Mouse (Mus musculus) kidney, embryonic 15.5 days (tissue): ENCODE data around the gene Cep41. TPM values are rescaled to one million over a fixed set of nuclear protein-coding genes. Genes with fewer than 3 reads are reported as not detected.

Source experiments
- ATAC-seq: fragments of 200-750 bp; cut with Nextera tagmentation; replicated peaks from 2 replicates; pipeline ENCODE4 v1.8.0; 2017; ENCODE audit warnings: moderate TSS enrichment; ENCODE audit not compliant: low FRiP score
- H3K27ac ChIP-seq: fragments of 300-500 bp; sonication (generic); 2 replicates; pipeline ENCODE4 v1.5.1; 2015; ENCODE audit warnings: mild to moderate bottlenecking, inconsistent platforms
- H3K27me3 ChIP-seq: fragments of 300-500 bp; sonication (generic); 2 replicates; pipeline ENCODE4 v1.6.1; 2015; ENCODE audit warnings: inconsistent platforms
- H3K36me3 ChIP-seq: fragments of 300-500 bp; sonication (generic); 2 replicates; pipeline ENCODE4 v1.6.1; 2015; ENCODE audit warnings: inconsistent platforms
- H3K4me1 ChIP-seq: fragments of 300-500 bp; sonication (generic); 2 replicates; pipeline ENCODE4 v1.6.1; 2015; ENCODE audit warnings: inconsistent platforms
- H3K4me2 ChIP-seq: fragments of 300-500 bp; sonication (generic); 2 replicates; pipeline ENCODE4 v1.6.1; 2015; ENCODE audit warnings: moderate library complexity, mild to moderate bottlenecking, inconsistent platforms
- H3K4me3 ChIP-seq: fragments of 300-500 bp; sonication (generic); replicated peaks from 2 replicates; pipeline ENCODE4 v1.5.1; 2015; ENCODE audit warnings: mild to moderate bottlenecking, inconsistent platforms
- H3K9ac ChIP-seq: fragments of 300-500 bp; sonication (generic); 2 replicates; pipeline ENCODE4 v1.6.1; 2015; ENCODE audit warnings: mild to moderate bottlenecking, inconsistent platforms
- H3K9me3 ChIP-seq: fragments of 300-500 bp; sonication (generic); replicated peaks from 2 replicates; pipeline ENCODE4 v1.6.1; 2016; ENCODE audit warnings: inconsistent platforms
- WGBS: fragments of 180-500 bp; shearing (Covaris S2); methylation state at CpG from one replicate; pipeline ENCODE4 v1.1.7; 2015; ENCODE audit warnings: mixed read lengths; 5-methylcytosine and 5-hydroxymethylcytosine counted together
- polyA plus RNA-seq: library from polyadenylated mRNA; unstranded; fragments of >200 nt; fragmentation: Nextera tagmentation; extraction: Ambion mirVana; gene quantifications from 2 replicates; pipeline ENCODE4 v1.2.1, GENCODE M21; 2015

Gene Cep41
- polyA plus RNA-seq = 23.5 and 24.9 TPM in 2 replicates

DNA sequence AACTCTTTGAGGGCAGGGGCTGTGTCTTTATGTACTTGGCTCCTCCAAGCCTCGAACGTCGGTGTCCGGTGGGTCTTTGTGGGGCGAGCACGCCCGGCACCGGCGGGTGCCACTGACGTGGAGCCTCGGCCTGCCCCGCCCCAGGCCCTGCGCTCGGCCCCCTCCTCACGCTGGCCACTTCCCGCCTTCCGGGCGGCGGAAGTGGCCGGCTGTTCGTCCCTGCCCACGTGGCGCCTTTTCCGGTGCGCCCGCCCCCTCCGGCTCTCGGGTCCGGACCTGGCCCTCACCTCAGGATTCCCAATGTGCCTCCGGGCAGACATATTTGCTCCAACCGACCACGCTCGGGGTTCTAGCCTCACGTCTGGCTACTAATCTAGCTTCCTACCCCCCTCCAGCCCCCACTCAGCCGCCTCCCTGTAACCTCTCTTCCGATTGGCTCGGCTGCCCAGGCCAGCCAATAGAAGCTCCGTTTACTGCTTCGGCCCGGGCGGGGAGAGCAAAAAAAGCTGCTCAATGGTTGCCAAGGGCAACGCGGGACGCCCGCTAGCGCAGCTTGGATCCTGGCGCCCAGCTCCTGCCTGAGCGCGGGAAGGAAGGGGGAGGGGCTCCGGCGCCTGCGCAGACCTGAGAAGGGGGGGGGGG, at the start of gene Cep41:
TSS of gene Cep41 (minus strand) at position 400 of the 642 bp plus-strand sequence.
- Histone ChIP-seq H3K4me3 (peak within 1 kb of the TSS; percentile 61), H3K36me3 (no peaks in the 10 kb centered on the region), H3K9me3 (no peaks in the 10 kb centered on the region), H3K27me3 (no peaks in the 10 kb centered on the region), H3K4me2 (peak within 1 kb of the TSS; percentile 66), H3K4me1 (peaks cover 17% of the 10 kb centered on the region), H3K9ac (peak within 1 kb of the TSS; percentile 60), H3K27ac (peak within 1 kb of the TSS; percentile 96)
- WGBS = under 1% methylated on average over 52 of the region's 52 CpGs
- peak; percentile 98 for ATAC-seq

DNA sequence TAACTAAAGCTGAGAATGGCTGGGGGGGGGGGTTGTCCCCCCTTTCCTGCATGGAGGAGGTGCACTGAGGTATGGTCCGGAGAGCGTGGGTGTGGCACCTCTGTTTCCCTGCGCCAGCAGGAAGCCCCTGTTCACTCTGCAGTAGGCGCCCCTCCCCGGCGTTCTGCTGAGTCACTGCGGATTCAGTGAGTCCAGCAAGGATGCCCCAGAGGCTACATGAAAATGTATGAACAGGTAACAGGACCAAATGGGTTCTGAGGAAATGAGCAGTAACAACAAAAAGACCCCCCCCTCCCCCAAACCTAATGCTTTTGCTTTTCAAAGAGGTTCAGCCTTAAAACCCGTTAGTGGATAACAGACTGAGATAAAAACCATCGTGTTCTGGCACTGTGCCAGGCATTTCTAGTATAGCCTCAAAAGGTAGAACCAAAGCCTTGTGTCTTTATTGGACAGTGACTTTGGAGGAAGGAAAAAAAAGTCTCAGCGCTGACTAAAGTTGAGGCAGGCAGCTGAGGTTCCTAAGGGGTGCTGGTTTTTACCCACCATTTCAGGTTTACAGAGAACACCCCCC, 45.7 kb upstream of the Cep41 start:
- 52% methylated on average over 10 of the region's 10 CpGs for WGBS
- Histone ChIP-seq H3K9ac (peak overlapping the region; percentile 72), H3K36me3 (peaks cover 51% of the 10 kb centered on the region), H3K27me3 (no peaks in the 10 kb centered on the region), H3K4me3 (peak overlapping the region; percentile 61), H3K4me2 (peak overlapping the region; percentile 64), H3K4me1 (peaks cover 6% of the 10 kb centered on the region; the same call in 1 of the 2 replicates), H3K27ac (peak overlapping the region; percentile 84), H3K9me3 (peaks cover 41% of the 10 kb centered on the region)
- no peak for ATAC-seq

DNA sequence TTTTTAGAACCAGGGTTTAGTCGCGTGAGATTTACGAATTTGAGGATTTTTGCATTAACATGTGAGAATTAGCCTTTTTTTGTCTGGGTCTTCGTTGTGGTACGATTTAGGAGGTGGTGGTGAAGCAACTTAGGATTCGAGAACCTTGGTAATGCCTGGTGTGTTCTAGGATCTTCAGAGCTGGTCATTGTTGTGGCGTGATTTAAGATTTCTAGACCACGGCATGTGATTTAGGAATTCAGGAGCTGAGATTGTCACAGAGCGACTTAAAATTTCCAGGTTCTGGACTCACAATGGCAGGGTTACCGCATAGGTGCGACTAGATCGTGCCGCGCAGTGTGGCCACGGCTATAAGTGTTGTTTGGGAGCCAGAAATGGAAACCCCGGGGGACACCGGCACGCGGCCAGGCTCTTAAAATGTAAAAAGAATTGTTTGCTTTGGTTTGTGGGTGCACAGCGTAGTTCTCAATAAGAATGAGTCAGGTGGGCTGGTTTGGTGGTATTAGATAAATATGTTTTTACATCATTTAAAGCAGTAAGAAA, 45.0 kb upstream of the Cep41 start:
- no peak for ATAC-seq

DNA sequence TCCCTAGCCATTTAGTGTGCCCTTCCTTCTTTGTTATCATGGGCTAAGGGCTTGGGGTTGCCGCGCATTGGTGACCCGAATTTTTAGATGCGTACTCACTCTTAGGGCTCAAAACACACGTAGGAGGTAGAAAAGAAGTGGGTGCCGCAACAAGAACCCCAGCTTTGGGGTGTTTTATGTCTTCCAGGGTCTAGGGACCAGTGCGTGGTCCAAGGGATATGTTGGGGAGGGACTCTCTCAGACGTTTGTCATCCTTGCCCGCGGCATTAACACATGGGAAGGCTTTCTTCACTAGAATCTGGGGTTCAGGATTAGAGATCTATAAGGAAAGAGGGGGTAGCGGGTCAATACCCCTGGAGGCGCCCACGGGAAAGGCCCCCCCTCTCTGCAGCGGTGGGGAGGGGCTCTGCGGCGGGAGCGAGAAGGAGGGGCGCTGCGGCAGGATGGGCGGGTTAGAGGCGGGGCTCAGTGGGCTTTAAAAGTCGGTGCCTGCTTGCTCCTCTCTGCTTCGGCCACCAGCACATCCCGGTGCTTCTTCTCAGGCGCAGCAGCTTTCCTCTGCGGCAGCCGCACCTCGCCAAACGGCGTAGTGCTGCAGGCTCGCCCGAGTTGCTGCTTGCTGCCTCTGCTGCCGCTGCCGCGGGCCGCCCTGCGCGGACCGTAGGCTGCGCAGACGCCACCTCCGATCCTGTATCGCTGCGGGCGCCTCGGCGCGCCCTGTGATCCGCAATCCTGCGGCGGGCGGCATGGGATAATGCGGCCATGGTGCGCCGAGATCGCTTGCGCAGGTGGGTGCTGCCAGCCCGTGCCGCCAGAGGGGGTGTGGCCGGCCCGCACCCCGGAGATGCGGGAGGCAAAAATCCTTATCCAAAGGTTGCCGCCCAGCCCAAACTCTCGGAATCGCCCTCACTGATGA, 44.3 kb upstream of the Cep41 start:
- Histone ChIP-seq H3K27me3 (no peaks in the 10 kb centered on the region), H3K4me3 (peak overlapping the region; percentile 61), H3K9me3 (peaks cover 45% of the 10 kb centered on the region), H3K36me3 (peaks cover 37% of the 10 kb centered on the region), H3K9ac (peak overlapping the region; percentile 72), H3K4me2 (peak overlapping the region; percentile 64), H3K4me1 (peaks cover 16% of the 10 kb centered on the region), H3K27ac (peak overlapping the region; percentile 84)
- peak; percentile 71 for ATAC-seq
- 48% methylated on average over 65 of the region's 66 CpGs for WGBS

More for the DNA sequence above, 45.0 kb upstream of the Cep41 start:
- no peaks in the 10 kb centered on the region for H3K27me3 ChIP-seq
- H3K9me3 ChIP-seq = peaks cover 41% of the 10 kb centered on the region
- peak overlapping the region; percentile 72 for H3K9ac ChIP-seq
- H3K36me3 ChIP-seq = peaks cover 44% of the 10 kb centered on the region
- peak overlapping the region; percentile 84 for H3K27ac ChIP-seq
- WGBS = 46% methylated on average over 20 of the region's 20 CpGs
- peak overlapping the region; percentile 64 for H3K4me2 ChIP-seq
- peaks cover 8% of the 10 kb centered on the region; the same call in 1 of the 2 replicates for H3K4me1 ChIP-seq
- peak overlapping the region; percentile 61 for H3K4me3 ChIP-seq

DNA sequence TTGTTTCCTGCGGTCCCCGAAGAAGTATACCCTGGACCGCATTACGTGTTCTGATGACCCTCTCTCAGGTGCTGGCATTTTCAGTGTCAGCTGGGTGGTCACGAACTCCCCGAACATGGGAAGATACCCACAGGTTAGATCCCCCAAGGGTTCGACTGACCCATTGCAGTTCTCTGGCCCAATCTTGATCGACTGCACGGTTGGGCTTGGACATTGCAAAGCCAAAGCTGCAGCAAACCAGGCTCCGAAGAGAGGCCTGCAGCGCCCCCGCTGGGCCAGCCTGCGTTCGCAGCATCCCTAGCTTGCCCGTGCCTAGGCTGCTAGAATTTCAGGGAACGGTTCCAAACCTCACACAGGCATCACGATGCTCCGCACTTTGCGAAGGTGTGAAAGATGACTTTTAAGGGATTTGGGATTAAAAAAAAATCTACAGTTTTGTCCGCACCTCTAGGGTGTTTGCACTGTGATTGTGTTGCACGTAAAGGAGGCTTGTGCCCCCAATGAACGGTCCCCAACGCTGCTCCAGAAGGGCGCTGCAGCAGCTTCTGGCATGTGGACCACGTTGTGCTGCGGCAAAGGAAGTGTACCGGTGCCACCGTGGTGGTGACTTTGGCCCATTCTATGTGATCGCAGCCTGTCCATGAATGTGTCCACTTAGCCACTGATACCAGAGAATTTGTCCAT, 43.5 kb upstream of the Cep41 start:
- Histone ChIP-seq H3K9me3 (peaks cover 45% of the 10 kb centered on the region), H3K27ac (peak overlapping the region; percentile 84), H3K4me1 (peaks cover 18% of the 10 kb centered on the region), H3K27me3 (no peaks in the 10 kb centered on the region), H3K36me3 (peaks cover 29% of the 10 kb centered on the region), H3K4me2 (peak overlapping the region; percentile 64), H3K4me3 (peak overlapping the region; percentile 61), H3K9ac (peak overlapping the region; percentile 21)
- ATAC-seq = peak; percentile 79
- 55% methylated on average over 29 of the region's 29 CpGs for WGBS

DNA sequence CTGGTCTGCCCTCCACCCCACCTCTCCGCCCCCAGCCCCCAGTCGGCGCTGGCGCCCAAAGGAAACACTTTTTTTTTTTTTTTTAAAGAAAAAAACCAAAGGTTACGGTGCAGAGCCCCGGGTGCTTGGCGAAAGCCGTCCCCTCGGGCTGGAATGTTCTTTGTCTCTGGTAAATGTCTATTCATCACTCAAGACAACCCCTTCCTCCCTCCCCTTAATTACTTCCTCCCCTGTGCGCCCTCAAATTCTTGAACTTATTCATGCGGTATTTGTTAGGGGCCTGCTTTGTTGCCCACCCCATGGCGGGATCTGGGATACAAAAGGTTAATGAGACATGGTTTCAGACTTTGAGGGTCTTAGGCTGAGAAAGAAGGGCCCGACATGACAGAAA, 42.8 kb upstream of the Cep41 start:
- peaks cover 18% of the 10 kb centered on the region for H3K4me1 ChIP-seq
- no peak overlapping the region for H3K9ac ChIP-seq
- peak overlapping the region; percentile 84 for H3K27ac ChIP-seq
- H3K4me3 ChIP-seq = peak overlapping the region; percentile 5; the same call in 1 of the 2 replicates
- H3K36me3 ChIP-seq = peaks cover 26% of the 10 kb centered on the region
- peak; percentile 33; the same call in 1 of the 2 replicates for ATAC-seq
- peak overlapping the region; percentile 64 for H3K4me2 ChIP-seq
- peaks cover 45% of the 10 kb centered on the region for H3K9me3 ChIP-seq
- no peaks in the 10 kb centered on the region for H3K27me3 ChIP-seq
- 54% methylated on average over 13 of the region's 13 CpGs for WGBS

DNA sequence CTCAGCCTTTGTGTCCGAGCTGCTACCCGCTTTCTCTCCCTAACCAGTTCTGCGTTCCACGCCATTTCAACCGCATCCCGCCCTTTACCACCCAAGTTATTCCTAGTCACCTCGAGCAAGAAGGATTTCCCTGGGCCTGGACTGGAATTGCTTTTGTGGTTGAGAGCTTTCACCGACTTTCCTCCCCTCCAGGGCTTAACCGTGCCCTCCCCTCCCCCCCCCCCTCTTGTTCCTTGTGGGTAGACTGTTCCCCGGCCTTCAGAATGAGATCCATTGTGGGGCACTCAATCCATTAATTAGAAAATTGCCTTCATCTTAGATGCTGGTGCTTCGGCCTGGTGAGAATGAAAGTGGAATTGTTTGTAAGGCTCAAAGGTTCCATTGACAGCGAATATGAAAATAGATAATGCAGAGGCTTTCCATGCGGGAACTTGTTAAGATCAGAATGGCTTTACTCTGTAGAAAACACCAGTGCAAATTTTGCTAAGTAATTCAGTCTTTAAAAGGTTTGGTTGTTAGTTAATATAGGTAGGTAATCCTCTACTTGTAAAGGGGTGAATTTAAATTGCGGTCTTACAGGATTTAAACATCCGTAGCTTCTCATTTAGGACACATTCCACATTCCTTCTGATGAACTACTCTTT, 42.3 kb upstream of the Cep41 start:
- 47% methylated on average over 15 of the region's 15 CpGs for WGBS
- ATAC-seq = no peak
- H3K4me3 ChIP-seq = peak overlapping the region; percentile 1; the same call in 1 of the 2 replicates
- H3K9me3 ChIP-seq = peaks cover 45% of the 10 kb centered on the region
- H3K4me1 ChIP-seq = peaks cover 18% of the 10 kb centered on the region
- H3K9ac ChIP-seq = no peak overlapping the region
- peak overlapping the region; percentile 84 for H3K27ac ChIP-seq
- no peaks in the 10 kb centered on the region for H3K27me3 ChIP-seq
- H3K4me2 ChIP-seq = peak overlapping the region; percentile 64
- H3K36me3 ChIP-seq = peaks cover 24% of the 10 kb centered on the region

DNA sequence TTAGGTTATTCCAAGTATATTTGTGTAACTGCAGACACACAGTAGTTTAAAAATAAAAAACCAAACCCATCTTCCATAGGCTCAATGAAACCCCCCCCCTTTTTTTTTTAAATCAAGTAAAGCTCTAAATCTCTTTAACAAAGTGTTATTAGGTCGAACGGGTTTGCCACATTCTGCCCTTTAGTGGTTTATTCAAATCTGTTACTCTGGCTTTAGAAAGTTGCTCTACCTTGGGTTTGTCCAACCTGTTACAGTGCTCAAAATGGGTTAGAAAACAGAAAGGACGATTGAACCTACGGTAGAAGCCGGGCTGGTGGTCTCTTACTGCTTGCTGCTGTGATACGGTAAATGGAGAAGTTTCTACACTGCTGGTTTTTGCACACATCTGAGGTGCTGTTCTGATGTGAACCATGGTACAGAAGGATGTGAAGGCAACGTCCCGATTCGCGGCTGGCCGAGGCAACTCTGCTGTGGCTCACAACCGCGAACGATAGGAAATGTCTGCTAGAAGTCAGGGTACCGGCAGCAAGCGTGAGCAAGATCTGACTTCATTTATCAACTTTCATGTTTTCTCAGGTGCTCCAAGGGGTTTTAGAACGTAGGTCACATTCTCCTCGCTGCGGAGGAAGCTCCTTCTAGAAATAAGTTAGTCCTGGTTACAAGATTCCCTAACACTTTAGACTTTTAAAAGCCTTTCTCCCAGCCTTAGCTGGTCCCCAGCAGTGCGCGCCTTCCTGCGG, 41.6 kb upstream of the Cep41 start:
- WGBS = 45% methylated on average over 22 of the region's 22 CpGs
- Histone ChIP-seq H3K4me2 (peak overlapping the region; percentile 64), H3K9me3 (peaks cover 42% of the 10 kb centered on the region), H3K4me1 (peaks cover 25% of the 10 kb centered on the region), H3K27me3 (no peaks in the 10 kb centered on the region), H3K27ac (peak overlapping the region; percentile 84), H3K9ac (no peak overlapping the region), H3K36me3 (peaks cover 20% of the 10 kb centered on the region), H3K4me3 (peak overlapping the region; percentile 1; the same call in 1 of the 2 replicates)
- no peak for ATAC-seq

DNA sequence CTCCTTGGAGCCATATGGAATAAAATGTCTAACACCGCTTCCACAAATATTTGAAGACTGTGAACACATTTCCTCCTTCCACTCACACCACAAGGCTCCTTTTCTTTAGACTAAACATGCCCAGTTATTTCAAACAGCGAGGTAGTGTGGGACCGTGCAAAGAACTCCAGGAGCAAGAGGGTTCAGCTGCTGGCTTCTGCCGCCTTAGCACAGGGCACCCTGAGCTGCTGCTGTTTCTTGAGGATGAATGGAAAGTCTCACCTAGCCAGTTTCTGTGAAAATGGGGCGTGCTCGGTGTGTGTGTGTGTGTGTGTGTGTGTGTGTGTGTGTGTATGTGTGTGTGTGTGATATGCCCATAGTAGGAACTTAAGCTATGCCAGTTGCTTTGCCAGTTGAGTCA, 40.9 kb upstream of the Cep41 start:
- no peak overlapping the region for H3K4me2 ChIP-seq
- peaks cover 32% of the 10 kb centered on the region for H3K4me1 ChIP-seq
- 65% methylated on average over 6 of the region's 6 CpGs for WGBS
- peak overlapping the region; percentile 84 for H3K27ac ChIP-seq
- no peak for ATAC-seq
- no peak overlapping the region for H3K9ac ChIP-seq
- no peak overlapping the region for H3K4me3 ChIP-seq
- H3K36me3 ChIP-seq = peaks cover 14% of the 10 kb centered on the region
- no peaks in the 10 kb centered on the region for H3K27me3 ChIP-seq
- peaks cover 37% of the 10 kb centered on the region for H3K9me3 ChIP-seq

DNA sequence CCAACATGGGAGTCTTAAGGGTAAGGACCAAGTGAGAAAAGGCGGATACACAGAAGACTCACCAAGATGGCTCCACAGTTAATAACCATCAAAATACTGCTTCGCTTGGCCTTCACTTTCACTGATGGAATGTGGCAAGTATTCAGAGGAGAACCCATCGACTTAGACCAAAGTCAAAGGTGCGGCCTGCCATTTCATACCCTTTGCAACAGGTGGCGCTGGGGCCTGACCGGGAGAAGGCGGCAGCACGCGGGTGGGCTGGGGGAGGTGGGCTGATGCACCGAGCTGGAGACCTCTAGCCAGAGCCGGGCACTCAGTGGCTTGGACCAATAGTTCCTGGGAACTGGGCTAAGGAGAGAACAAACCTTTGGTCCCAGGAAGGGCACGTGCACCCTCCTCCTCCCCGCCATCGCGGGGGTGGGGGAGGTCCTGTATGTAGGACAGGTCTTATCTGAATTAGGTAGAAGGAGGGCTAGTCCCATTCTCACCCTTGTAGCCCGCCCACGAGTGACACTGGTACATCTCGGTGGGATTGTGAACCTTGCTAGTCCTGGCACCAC, 39.1 kb upstream of the Cep41 start:
- H3K27ac ChIP-seq = peak overlapping the region; percentile 66; the same call in 1 of the 2 replicates
- ATAC-seq = no peak
- 54% methylated on average over 18 of the region's 18 CpGs for WGBS

More for the DNA sequence above, 39.1 kb upstream of the Cep41 start:
- H3K36me3 ChIP-seq = no peaks in the 10 kb centered on the region; the same call in 1 of the 2 replicates
- peaks cover 39% of the 10 kb centered on the region for H3K4me1 ChIP-seq
- no peak overlapping the region for H3K9ac ChIP-seq
- no peaks in the 10 kb centered on the region for H3K27me3 ChIP-seq
- H3K4me2 ChIP-seq = no peak overlapping the region
- H3K9me3 ChIP-seq = peaks cover 19% of the 10 kb centered on the region
- no peak overlapping the region for H3K4me3 ChIP-seq
